11 mouse cellular contexts compared by ENCODE assay signal in the genomic region with DNA sequence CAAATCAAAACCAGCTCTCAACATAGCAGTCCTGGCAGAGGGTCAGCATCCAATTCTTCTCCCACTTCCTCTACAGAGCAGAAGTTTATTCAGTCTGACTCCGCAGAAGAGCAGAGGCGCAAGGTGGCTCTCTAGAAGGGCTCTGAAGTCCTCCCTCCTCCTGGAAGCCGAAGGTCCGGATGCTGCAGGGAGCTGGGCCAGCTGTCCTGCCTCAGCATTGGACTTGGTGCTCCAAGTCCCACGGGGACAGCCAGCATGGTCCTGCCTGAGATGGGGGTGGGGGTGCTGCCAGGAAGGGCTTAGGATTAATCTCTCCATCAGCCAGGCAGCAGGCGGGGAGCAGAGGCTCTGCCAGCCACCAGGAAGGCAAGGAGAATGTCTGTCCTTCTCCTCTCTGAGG. TPM values are rescaled to one million over a fixed set of nuclear protein-coding genes. Genes with fewer than 3 reads are reported as not detected.
DNase-seq lines count a peak whose midpoint lies in the region; ATAC-seq and TF ChIP-seq lines count a peak whose summit lies in the region.
"Had no signal": no experiment of that assay in that cellular context is flagged by ENCODE, and none has a peak within 500 bp of the region (broad histone marks: within the 10 kb centered on the region; RNA-seq: fewer than 3 reads in every experiment).

A gene (minus strand): TSS at position 303 of the 400 bp plus-strand sequence.

- intact Hi-C loops in heart, postnatal 25 days (cut with DNase I), result no loop called here
- intact Hi-C loops in gastrocnemius, adult 2 months (cut with DNase I), result no loop called here

- WGBS in heart, embryonic 13.5 days, result 28% methylated on average over 6 of the region's 6 CpGs

- no peak for ATAC-seq in heart, embryonic 13.5 days (ENCODE audit: extremely low read depth, insufficient number of reproducible peaks, low FRiP score, low TSS enrichment)

- H3K27me3 ChIP-seq in heart, embryonic 13.5 days (replicated peaks), result peaks cover 75% of the 10 kb centered on the region

- H3K9ac ChIP-seq in heart, embryonic 13.5 days, result no peak within 1 kb of the TSS

- no peak for TF ChIP-seq CTCF in gastrocnemius, adult 2 months (IDR thresholded peaks at IDR 0.05)

- peaks cover 25% of the 10 kb centered on the region for H3K4me1 ChIP-seq in heart, embryonic 13.5 days

- no peak for DNase-seq in heart, postnatal 25 days (ENCODE audit: low spot score)
- peak; percentile 72 for DNase-seq in MN1 (ENCODE audit: low spot score)
- DNase-seq in gastrocnemius, adult 2 months, result peak; percentile 75
- peak; percentile 39 for DNase-seq in kidney, postnatal 14 days
- DNase-seq in spleen, postnatal 4 days (ENCODE audit: low spot score in 2 of 2), result no peak
- DNase-seq in embryo, embryonic 10.5 days (ENCODE audit: low spot score), result no peak
- no peak for DNase-seq in testis, postnatal 14 days (ENCODE audit: low spot score)
- DNase-seq: adrenal gland, postnatal 25 days had no signal

- no peak within 1 kb of the TSS for H3K4me3 ChIP-seq in heart, embryonic 13.5 days
- H3K4me3 ChIP-seq in gastrocnemius, adult 2 months, result peak within 1 kb of the TSS; percentile 56

- H3K9me3 ChIP-seq in heart, embryonic 13.5 days, result no peaks in the 10 kb centered on the region

- H3K36me3 ChIP-seq in heart, embryonic 13.5 days, result no peaks in the 10 kb centered on the region

- 0 out of 2 replicates have a peak within 1 kb of the TSS, but pooled peaks have one; percentile 7 for H3K4me2 ChIP-seq in heart, embryonic 13.5 days

- no peak within 1 kb of the TSS for H3K27ac ChIP-seq in heart, embryonic 13.5 days (replicated peaks)
- peak within 1 kb of the TSS; percentile 75 for H3K27ac ChIP-seq in gastrocnemius, adult 2 months

RNA-seq across cellular contexts. Expression of the gene that starts here (rescaled TPM):
- not detected in 2 replicates for polyA plus RNA-seq in heart, embryonic 13.5 days (2015; fragmentation: Nextera tagmentation; extraction: Ambion mirVana)
- under 1 TPM; 0.06 to 0.16 TPM for total RNA-seq in heart, postnatal 25 days (2021)
- 10 to 100 TPM; 14.1 to 14.3 TPM for total RNA-seq in gastrocnemius, adult 2 months (2021)
- total RNA-seq: hematopoietic stem cell, adult 5-6 weeks had no signal
- polyA plus RNA-seq: liver, adult 2 months had no signal

Comparison
In these comparisons a context has a peak if more than half of its experiments do, and no peak if none do; other contexts are left out.
1. RNA of the gene that starts here (total RNA-seq): 14.1 to 14.3 TPM in gastrocnemius, adult 2 months; 0.06 to 0.16 TPM in heart, postnatal 25 days; every median in the first group is over 10 times any median in the second.
2. DNase-seq: peak in MN1 (single experiment), gastrocnemius, adult 2 months (single experiment) and kidney, postnatal 14 days (single experiment); none in heart, postnatal 25 days (single experiment), spleen, postnatal 4 days (0 of 2), embryo, embryonic 10.5 days (single experiment) and testis, postnatal 14 days (single experiment).